Mouse (Mus musculus): ENCODE data around the gene Oprl1.

DNA sequence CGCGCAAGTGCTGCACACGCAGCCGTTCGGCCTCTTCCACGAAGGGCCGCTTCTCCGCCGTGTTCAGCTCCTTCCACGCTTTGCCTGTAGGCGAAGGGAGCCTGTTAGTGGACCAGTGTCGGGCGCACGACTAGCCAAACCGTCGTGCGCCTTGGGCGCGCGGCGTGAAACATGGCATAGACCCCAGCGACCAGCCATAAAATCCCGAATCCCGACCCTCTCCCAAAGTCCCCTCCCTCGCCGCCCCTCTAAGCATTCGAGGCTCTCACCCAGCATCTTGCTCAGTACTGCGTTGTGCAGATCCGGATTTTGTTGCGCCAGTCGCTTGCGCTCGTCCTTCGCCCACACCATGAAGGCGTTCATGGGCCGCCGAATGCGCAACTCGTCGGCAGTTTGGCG, 43.9 kb upstream of the Oprl1 start:
- TF ChIP-seq CTCF (IDR thresholded peaks at IDR 0.05; ENCODE audit: low read depth, low read length) (no peak), POLR2A (IDR thresholded peaks at IDR 0.05; ENCODE audit: insufficient read depth, low read length) (no peak), EP300 (IDR thresholded peaks at IDR 0.05; ENCODE audit: insufficient read depth, low read depth, low read length) (no peak)
